Mouse (Mus musculus) intestine, embryonic 14.5 days (tissue): Measurements from ENCODE around the gene Arap1. TPM values are rescaled to one million over a fixed set of nuclear protein-coding genes. Genes with fewer than 3 reads are reported as not detected.

Source experiments
- ATAC-seq: fragments of 200-750 bp; cut with Nextera tagmentation; replicated peaks from 2 replicates; pipeline ENCODE4 v1.8.0; 2017; ENCODE audit warnings: low read depth, moderate number of reproducible peaks, moderate TSS enrichment, moderate library complexity; ENCODE audit not compliant: low FRiP score, low TSS enrichment
- DNase-seq: peaks from one replicate; pipeline ENCODE4 v3.0.0-alpha.2; 2018; ENCODE audit warnings: low spot score
- H3K27ac ChIP-seq: fragments of 300-500 bp; sonication (generic); 2 replicates; pipeline ENCODE4 v1.5.1; 2014; ENCODE audit warnings: low read depth, mild to moderate bottlenecking, control low read depth
- H3K27me3 ChIP-seq: fragments of 300-500 bp; sonication (generic); replicated peaks from 2 replicates; pipeline ENCODE4 v1.6.1; 2014; ENCODE audit warnings: low read length, control low read depth; ENCODE audit not compliant: control insufficient read depth, insufficient read depth
- H3K36me3 ChIP-seq: fragments of 300-500 bp; sonication (generic); 2 replicates; pipeline ENCODE4 v1.6.1; 2014; ENCODE audit warnings: low read length, control low read depth; ENCODE audit not compliant: control insufficient read depth, insufficient read depth
- H3K4me1 ChIP-seq: fragments of 300-500 bp; sonication (generic); replicated peaks from 2 replicates; pipeline ENCODE4 v1.6.1; 2014; ENCODE audit warnings: low read length, control low read depth, mixed read lengths; ENCODE audit not compliant: control insufficient read depth, insufficient read depth
- H3K4me2 ChIP-seq: fragments of 300-500 bp; sonication (generic); 2 replicates; pipeline ENCODE4 v1.6.1; 2014; ENCODE audit warnings: low read length
- H3K4me3 ChIP-seq: fragments of 300-500 bp; sonication (generic); 2 replicates; pipeline ENCODE4 v1.5.1; 2014; ENCODE audit warnings: low read depth, low read length, control low read depth, mixed read lengths
- H3K9ac ChIP-seq: fragments of 300-500 bp; sonication (generic); 2 replicates; pipeline ENCODE4 v1.6.1; 2014; ENCODE audit warnings: mild to moderate bottlenecking, low read length
- H3K9me3 ChIP-seq: fragments of 300-500 bp; sonication (generic); 2 replicates; pipeline ENCODE4 v1.6.1; 2016; ENCODE audit warnings: low read length, control low read depth; ENCODE audit not compliant: control insufficient read depth
- WGBS: fragments of 180-500 bp; shearing (Covaris S2); extraction: QIAGEN DNeasy Blood & Tissue Kit; methylation state at CpG from one replicate; pipeline ENCODE4 v1.1.7; 2014; 5-methylcytosine and 5-hydroxymethylcytosine counted together
- polyA plus RNA-seq: library from polyadenylated mRNA; unstranded; fragments of >200 nt; fragmentation: Nextera tagmentation; extraction: Ambion mirVana; gene quantifications from 2 replicates; pipeline ENCODE4 v1.2.1, GENCODE M21; 2014

Gene Arap1
- polyA plus RNA-seq, 1 experiment from 2014 or later = 70.1 TPM

- H3K36me3 ChIP-seq = 0 out of 2 replicates have a peak, but pooled peaks cover 1% of the 10 kb centered on the region
- H3K27me3 ChIP-seq = no peaks in the 10 kb centered on the region
- no peak overlapping the region for H3K9ac ChIP-seq
- H3K4me1 ChIP-seq = peaks cover 27% of the 10 kb centered on the region
- no peak overlapping the region for H3K4me3 ChIP-seq
- WGBS = 76% methylated on average over 3 of the region's 3 CpGs
- no peaks in the 10 kb centered on the region for H3K9me3 ChIP-seq
- DNase-seq = no peak
- ATAC-seq = no peak
- no peak overlapping the region for H3K27ac ChIP-seq
- H3K4me2 ChIP-seq = no peak overlapping the region
These were observed 35.9 kb downstream of the Arap1 start for GRCm38 (mm10) chr7:101383756-101384155.

- peak overlapping the region; percentile 57; the same call in 1 of the 2 replicates for H3K27ac ChIP-seq
These were observed 37.1 kb downstream of the Arap1 start for GRCm38 (mm10) chr7:101384931-101385330.

DNA sequence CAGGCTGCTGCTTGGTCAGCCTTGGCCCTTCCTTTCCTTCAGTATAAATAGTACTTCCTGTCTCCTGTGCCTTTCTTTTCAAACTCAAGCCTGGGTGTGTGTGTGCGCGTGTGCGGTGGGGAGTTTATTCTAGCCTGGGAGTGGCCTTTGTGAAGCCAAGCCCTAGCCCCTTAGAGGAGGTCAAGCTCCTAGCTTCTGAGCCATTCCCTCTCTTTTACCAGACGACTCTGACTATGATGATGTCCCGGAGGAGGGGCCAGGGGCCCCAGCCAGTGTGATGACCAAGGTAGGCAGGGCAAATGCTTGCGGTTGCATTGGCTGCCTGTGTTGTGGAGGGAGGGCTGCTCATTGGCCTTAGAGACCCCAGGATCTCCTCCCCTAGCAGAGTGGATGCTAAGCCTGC lies 37.5 kb downstream of the Arap1 start:
- H3K27ac ChIP-seq = no peak overlapping the region; the same call in 1 of the 2 replicates
- H3K4me2 ChIP-seq = peak overlapping the region; percentile 28
- H3K9me3 ChIP-seq = no peaks in the 10 kb centered on the region
- H3K9ac ChIP-seq = no peak overlapping the region
- WGBS = 13% methylated on average over 6 of the region's 6 CpGs
- DNase-seq = peak; percentile 66
- no peaks in the 10 kb centered on the region for H3K27me3 ChIP-seq
- H3K4me3 ChIP-seq = no peak overlapping the region
- peaks cover 17% of the 10 kb centered on the region for H3K4me1 ChIP-seq
- peaks cover 14% of the 10 kb centered on the region for H3K36me3 ChIP-seq
- no peak for ATAC-seq

More at GRCm38 (mm10) chr7:101384931-101385330, 37.1 kb downstream of the Arap1 start:
- peak overlapping the region; percentile 28 for H3K4me2 ChIP-seq
- H3K4me3 ChIP-seq = no peak overlapping the region
- ATAC-seq = no peak
- H3K36me3 ChIP-seq = peaks cover 10% of the 10 kb centered on the region
- no peaks in the 10 kb centered on the region for H3K9me3 ChIP-seq
- peaks cover 17% of the 10 kb centered on the region for H3K4me1 ChIP-seq
- DNase-seq = no peak
- WGBS = 50% methylated on average over 10 of the region's 10 CpGs
- H3K9ac ChIP-seq = no peak overlapping the region
- H3K27me3 ChIP-seq = no peaks in the 10 kb centered on the region

DNA sequence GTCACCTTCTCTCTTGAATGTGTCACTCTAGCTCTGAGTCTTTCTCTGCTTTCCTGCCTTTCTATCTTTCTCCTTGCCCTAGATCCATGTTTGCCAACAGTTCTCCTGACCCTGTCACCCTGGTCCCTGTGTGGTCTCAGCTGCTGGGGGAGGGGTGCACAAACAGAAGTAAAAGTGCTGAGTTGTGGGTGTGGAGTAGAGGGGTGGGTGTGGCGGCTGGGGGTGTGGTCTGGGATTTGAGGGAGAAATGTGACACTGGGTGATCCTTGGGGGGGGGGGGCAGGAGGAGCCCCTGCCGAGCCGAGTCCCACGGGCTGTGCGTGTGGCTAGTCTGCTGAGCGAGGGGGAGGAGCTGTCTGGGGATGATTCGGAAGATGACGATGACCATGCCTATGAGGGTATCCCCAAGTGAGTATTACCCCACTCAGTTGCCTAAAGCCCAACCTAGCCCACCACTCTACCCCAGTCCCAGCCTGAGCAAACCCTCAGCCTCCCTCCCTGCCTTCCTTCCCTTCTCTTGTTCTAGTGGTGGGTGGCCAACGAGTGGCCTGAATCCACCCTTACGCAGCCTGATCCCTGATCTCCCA lies 38.1 kb downstream of the Arap1 start:
- Histone ChIP-seq H3K27ac (no peak overlapping the region; the same call in 1 of the 2 replicates), H3K4me3 (no peak overlapping the region), H3K27me3 (no peaks in the 10 kb centered on the region), H3K4me2 (peak overlapping the region; percentile 28), H3K9me3 (no peaks in the 10 kb centered on the region), H3K9ac (no peak overlapping the region), H3K36me3 (peaks cover 18% of the 10 kb centered on the region), H3K4me1 (peaks cover 17% of the 10 kb centered on the region)
- peak; percentile 28; the same call in 1 of the 2 replicates for ATAC-seq
- 46% methylated on average over 8 of the region's 10 CpGs for WGBS
- DNase-seq = no peak

DNA sequence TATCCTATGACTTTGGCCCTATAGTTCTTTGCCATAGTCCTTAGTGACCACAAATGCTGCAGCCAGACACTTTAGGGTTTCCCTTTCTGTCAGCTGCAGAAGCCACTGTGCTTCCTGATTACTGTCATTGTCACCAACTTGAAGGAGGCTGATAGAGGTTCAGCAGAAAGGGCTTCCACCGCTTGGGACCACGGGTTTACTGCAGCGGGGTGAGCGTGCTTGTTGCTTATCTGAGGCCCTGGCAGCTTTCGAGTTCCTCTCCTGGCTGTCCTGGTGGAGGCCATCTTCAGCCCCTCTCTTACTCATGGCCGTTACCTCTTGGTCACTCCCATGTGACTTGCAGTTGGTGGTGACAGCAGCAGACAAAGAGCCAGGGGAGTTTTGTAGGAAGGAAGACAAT lies 41.4 kb downstream of the Arap1 start:
- Histone ChIP-seq H3K36me3 (peaks cover 18% of the 10 kb centered on the region), H3K27me3 (no peaks in the 10 kb centered on the region), H3K9me3 (no peaks in the 10 kb centered on the region), H3K27ac (no peak overlapping the region), H3K9ac (no peak overlapping the region), H3K4me2 (no peak overlapping the region), H3K4me1 (peaks cover 45% of the 10 kb centered on the region), H3K4me3 (no peak overlapping the region)
- WGBS = 84% methylated on average over 6 of the region's 6 CpGs
- ATAC-seq = no peak
- DNase-seq = no peak

- Histone ChIP-seq H3K4me2 (0 out of 2 replicates have a peak overlapping the region, but pooled peaks have one; percentile 1), H3K27me3 (no peaks in the 10 kb centered on the region), H3K4me1 (peaks cover 34% of the 10 kb centered on the region), H3K4me3 (no peak overlapping the region), H3K9me3 (no peaks in the 10 kb centered on the region), H3K27ac (peak overlapping the region; percentile 93), H3K9ac (no peak overlapping the region), H3K36me3 (peaks cover 30% of the 10 kb centered on the region)
- 49% methylated on average over 4 of the region's 4 CpGs for WGBS
- no peak for DNase-seq
- ATAC-seq = peak; percentile 22; the same call in 1 of the 2 replicates
These were observed 44.1 kb downstream of the Arap1 start for GRCm38 (mm10) chr7:101391909-101392479.

DNA sequence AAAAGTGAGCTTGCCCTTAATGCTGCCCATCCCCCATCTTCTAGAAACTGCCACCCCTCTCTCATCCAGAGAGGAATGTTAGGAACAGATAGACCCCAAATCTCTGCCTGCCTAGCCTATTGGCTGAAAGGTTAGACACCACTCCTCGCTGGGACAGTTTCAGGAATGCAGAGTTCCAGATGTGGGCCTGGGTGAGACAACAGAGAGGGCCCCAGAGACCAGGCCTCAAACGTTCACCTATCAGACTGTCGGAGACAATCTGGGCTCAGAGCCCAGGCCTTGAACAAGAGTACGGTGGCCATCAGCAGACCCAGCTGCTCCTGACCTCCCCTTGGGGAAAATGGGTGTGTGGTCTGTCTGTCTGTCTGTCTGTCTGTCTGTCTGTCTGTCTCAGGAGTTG lies 45.1 kb downstream of the Arap1 start:
- peak overlapping the region; percentile 52 for H3K4me2 ChIP-seq
- H3K27ac ChIP-seq = peak overlapping the region; percentile 93
- H3K27me3 ChIP-seq = no peaks in the 10 kb centered on the region
- no peak for DNase-seq
- no peak overlapping the region for H3K9ac ChIP-seq
- no peaks in the 10 kb centered on the region for H3K9me3 ChIP-seq
- 42% methylated on average over 4 of the region's 4 CpGs for WGBS
- ATAC-seq = no peak
- H3K36me3 ChIP-seq = peaks cover 39% of the 10 kb centered on the region
- H3K4me3 ChIP-seq = no peak overlapping the region
- H3K4me1 ChIP-seq = peaks cover 34% of the 10 kb centered on the region

DNA sequence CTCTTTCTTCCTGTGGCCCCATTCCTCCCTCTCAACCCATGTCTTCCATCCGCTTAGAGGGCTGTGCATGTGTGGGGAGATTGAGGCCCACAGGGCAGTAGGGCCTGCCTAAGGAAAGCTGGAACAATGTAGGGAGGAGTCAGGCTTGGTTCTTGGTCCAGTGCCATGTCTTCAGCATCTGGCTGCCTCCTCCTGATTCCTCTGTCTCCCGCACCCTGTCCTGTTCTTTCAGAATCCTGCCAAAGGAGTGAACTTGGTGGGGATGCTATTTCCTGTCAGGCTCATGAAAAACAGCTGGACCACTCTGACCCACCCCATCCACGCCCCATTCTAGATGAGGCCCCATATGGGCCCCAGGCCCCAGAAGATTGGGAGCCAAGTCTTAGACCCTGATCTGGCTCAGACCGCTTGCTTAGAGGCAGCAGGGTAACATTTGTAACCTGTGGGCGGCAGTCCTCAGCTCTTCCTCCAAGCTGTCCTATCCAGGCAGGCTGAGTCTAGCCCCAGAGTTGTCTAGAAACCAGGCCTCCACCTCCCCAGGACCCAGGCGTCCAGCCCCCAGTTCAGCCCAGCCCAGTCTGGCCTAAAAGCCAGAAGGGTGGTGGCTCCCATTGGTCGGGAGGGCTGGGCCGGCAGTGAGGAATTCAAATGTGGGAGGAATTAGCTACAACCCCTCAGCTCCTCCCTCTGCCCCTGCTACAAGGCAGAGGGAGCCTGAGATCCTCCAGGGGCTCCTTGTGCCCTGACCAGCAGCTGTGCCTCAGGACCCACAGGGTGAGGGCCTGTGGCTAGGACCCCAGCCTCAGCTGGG lies 46.0 kb downstream of the Arap1 start:
- peak; percentile 76 for DNase-seq
- peak overlapping the region; percentile 93 for H3K27ac ChIP-seq

More for the DNA sequence above, 46.0 kb downstream of the Arap1 start:
- WGBS = 27% methylated on average over 8 of the region's 8 CpGs
- Histone ChIP-seq H3K4me1 (peaks cover 34% of the 10 kb centered on the region), H3K4me2 (peak overlapping the region; percentile 52), H3K4me3 (peak overlapping the region; percentile 34), H3K36me3 (peaks cover 46% of the 10 kb centered on the region), H3K9me3 (no peaks in the 10 kb centered on the region), H3K27me3 (no peaks in the 10 kb centered on the region), H3K9ac (peak overlapping the region; percentile 35)
- peak; percentile 81 for ATAC-seq
